Mouse (Mus musculus) heart, postnatal 0 days (tissue): ENCODE data around the gene Nepn. TPM values are rescaled to one million over a fixed set of nuclear protein-coding genes. Genes with fewer than 3 reads are reported as not detected.

Experiments used
- ATAC-seq: fragments of 200-750 bp; cut with Nextera tagmentation; 2 replicates; pipeline ENCODE4 v1.8.0; 2017; ENCODE audit warnings: low read depth, moderate number of reproducible peaks, moderate library complexity; ENCODE audit not compliant: insufficient read depth
- DNase-seq: peaks from one replicate; pipeline ENCODE4 v3.0.0-alpha.2; 2016; ENCODE audit warnings: low spot score
- H3K27ac ChIP-seq: fragments of 300-500 bp; sonication (generic); 2 replicates; pipeline ENCODE4 v1.5.1; 2014; ENCODE audit warnings: low read depth, mild to moderate bottlenecking
- H3K27me3 ChIP-seq: fragments of 300-500 bp; sonication (generic); 2 replicates; pipeline ENCODE4 v1.6.1; 2014; ENCODE audit warnings: low read length, mixed read lengths; ENCODE audit not compliant: control insufficient read depth, insufficient read depth
- H3K36me3 ChIP-seq: fragments of 300-500 bp; sonication (generic); replicated peaks from 2 replicates; pipeline ENCODE4 v1.6.1; 2014; ENCODE audit warnings: low read length, mixed read lengths; ENCODE audit not compliant: control insufficient read depth, insufficient read depth
- H3K4me1 ChIP-seq: fragments of 300-500 bp; sonication (generic); 2 replicates; pipeline ENCODE4 v1.6.1; 2014; ENCODE audit warnings: antibody characterized with exemption; ENCODE audit not compliant: control insufficient read depth, insufficient read depth
- H3K4me2 ChIP-seq: fragments of 300-500 bp; sonication (generic); 2 replicates; pipeline ENCODE4 v1.6.1; 2014; ENCODE audit warnings: low read depth, mild to moderate bottlenecking, low read length, moderate library complexity
- H3K4me3 ChIP-seq: fragments of 300-500 bp; sonication (generic); 2 replicates; pipeline ENCODE4 v1.5.1; 2014; ENCODE audit warnings: low read depth, low read length
- H3K9ac ChIP-seq: fragments of 300-500 bp; sonication (generic); replicated peaks from 2 replicates; pipeline ENCODE4 v1.6.1; 2014; ENCODE audit warnings: low read depth, low read length, mixed read lengths
- H3K9me3 ChIP-seq: fragments of 300-500 bp; sonication (generic); replicated peaks from 2 replicates; pipeline ENCODE4 v1.6.1; 2016; ENCODE audit warnings: low read length; ENCODE audit not compliant: control insufficient read depth
- CTCF ChIP-seq: IDR thresholded peaks from 2 replicates; pipeline ENCODE4 v1.5.1; 2016; ENCODE audit warnings: antibody characterized with exemption, control low read depth, low read depth
- EP300 ChIP-seq: IDR thresholded peaks from 2 replicates; pipeline ENCODE4 v1.6.1; 2016; ENCODE audit warnings: antibody characterized with exemption, low read depth
- WGBS: fragments of 180-500 bp; shearing (Covaris S2); extraction: QIAGEN DNeasy Blood & Tissue Kit; methylation state at CpG from one replicate; pipeline ENCODE4 v1.1.7; 2014; 5-methylcytosine and 5-hydroxymethylcytosine counted together
- polyA plus RNA-seq: library from polyadenylated mRNA; unstranded; fragments of >200 nt; fragmentation: Nextera tagmentation; extraction: Ambion mirVana; gene quantifications from 2 replicates; pipeline ENCODE4 v1.2.1, GENCODE M21; 2015
- total RNA-seq: library from RNA; depleted of rRNA; stranded (reverse); fragments of >200 nt; gene quantifications from 2 replicates; pipeline ENCODE4 v1.2.3, GENCODE M21; 2014; ENCODE audit warnings: low replicate concordance

Nepn gene
- total and polyA plus RNA-seq, 2 experiments from 2014 or later = not detected

- H3K4me2 ChIP-seq = peak overlapping the region; percentile 94
- no peak for DNase-seq
Measured at GRCm38 (mm10) chr10:52381321-52381801, 7.4 kb upstream of the Nepn start.

GRCm38 (mm10) chr10:52381845-52382591 lies 6.8 kb upstream of the Nepn start, which contains the start of gene Gopc:
Gopc (minus strand) TSS chr10:52382124.
- ATAC-seq = peak; percentile 99
- H3K36me3 ChIP-seq = no peaks in the 10 kb centered on the region
- peak within 1 kb of the TSS; percentile 82 for H3K9ac ChIP-seq
- TF ChIP-seq CTCF (no peak), EP300 (no peak)
- under 1% methylated on average over 62 of the region's 71 CpGs for WGBS
- peak within 1 kb of the TSS; percentile 84 for H3K4me3 ChIP-seq
- peak within 1 kb of the TSS; percentile 94 for H3K4me2 ChIP-seq
- DNase-seq = peak; percentile 97
- H3K27me3 ChIP-seq = no peaks in the 10 kb centered on the region
- H3K4me1 ChIP-seq = peaks cover 15% of the 10 kb centered on the region
- H3K27ac ChIP-seq = peak within 1 kb of the TSS; percentile 96
- no peaks in the 10 kb centered on the region for H3K9me3 ChIP-seq

More at GRCm38 (mm10) chr10:52381321-52381801, 7.4 kb upstream of the Nepn start:
- ATAC-seq = peak; percentile 16; the same call in 1 of the 2 replicates
- Histone ChIP-seq H3K36me3 (no peaks in the 10 kb centered on the region), H3K27me3 (no peaks in the 10 kb centered on the region), H3K4me3 (peak overlapping the region; percentile 84), H3K9me3 (no peaks in the 10 kb centered on the region), H3K27ac (peak overlapping the region; percentile 96), H3K4me1 (peaks cover 15% of the 10 kb centered on the region), H3K9ac (peak overlapping the region; percentile 82)
- no peak for TF ChIP-seq EP300
- TF ChIP-seq CTCF = no peak
- WGBS = under 1% methylated on average over 19 of the region's 19 CpGs

GRCm38 (mm10) chr10:52383022-52383421 lies 5.8 kb upstream of the Nepn start:
- Histone ChIP-seq H3K9me3 (no peaks in the 10 kb centered on the region), H3K4me2 (peak overlapping the region; percentile 94), H3K36me3 (no peaks in the 10 kb centered on the region), H3K4me3 (peak overlapping the region; percentile 84; the same call in 1 of the 2 replicates), H3K9ac (no peak overlapping the region; the same call in 1 of the 2 replicates), H3K27ac (no peak overlapping the region), H3K4me1 (peaks cover 15% of the 10 kb centered on the region), H3K27me3 (no peaks in the 10 kb centered on the region)
- WGBS = 75% methylated on average over 6 of the region's 6 CpGs
- TF ChIP-seq CTCF (no peak), EP300 (no peak)
- ATAC-seq = no peak
- DNase-seq = no peak

- no peaks in the 10 kb centered on the region for H3K27me3 ChIP-seq
- ATAC-seq (no peak), DNase-seq (no peak)
- TF ChIP-seq CTCF (no peak), EP300 (no peak)
- H3K27ac ChIP-seq = no peak overlapping the region
- no peak overlapping the region for H3K9ac ChIP-seq
- no peaks in the 10 kb centered on the region for H3K36me3 ChIP-seq
- H3K4me1 ChIP-seq = peaks cover 15% of the 10 kb centered on the region
- H3K4me2 ChIP-seq = no peak overlapping the region
- WGBS = 86% methylated on average over 1 of the region's 1 CpGs
- H3K9me3 ChIP-seq = no peaks in the 10 kb centered on the region
- no peak overlapping the region for H3K4me3 ChIP-seq
Measured at GRCm38 (mm10) chr10:52383522-52383921, 5.2 kb upstream of the Nepn start.

- no peaks in the 10 kb centered on the region for H3K36me3 ChIP-seq
- 30% methylated on average over 8 of the region's 8 CpGs for WGBS
- ATAC-seq (no peak), DNase-seq (peak; percentile 58)
- TF ChIP-seq EP300 (no peak), CTCF (peak; percentile 86)
- peaks cover 15% of the 10 kb centered on the region for H3K4me1 ChIP-seq
- H3K4me3 ChIP-seq = no peak overlapping the region
- H3K4me2 ChIP-seq = no peak overlapping the region
- H3K9ac ChIP-seq = no peak overlapping the region
- H3K9me3 ChIP-seq = no peaks in the 10 kb centered on the region
- H3K27ac ChIP-seq = no peak overlapping the region
- no peaks in the 10 kb centered on the region for H3K27me3 ChIP-seq
Measured at GRCm38 (mm10) chr10:52384823-52385610, 3.8 kb upstream of the Nepn start.
